Mouse (Mus musculus): ENCODE results near the gene Syt7.

Syt7 gene

GRCm38 (mm10) chr19:10424751-10425150, 35.9 kb downstream of the Syt7 start:
- DNase-seq (ENCODE audit: low read depth, low spot score), result no peak

GRCm38 (mm10) chr19:10425484-10426270, 36.8 kb downstream of the Syt7 start:
- DNase-seq (ENCODE audit: low read depth, low spot score), result no peak

DNA sequence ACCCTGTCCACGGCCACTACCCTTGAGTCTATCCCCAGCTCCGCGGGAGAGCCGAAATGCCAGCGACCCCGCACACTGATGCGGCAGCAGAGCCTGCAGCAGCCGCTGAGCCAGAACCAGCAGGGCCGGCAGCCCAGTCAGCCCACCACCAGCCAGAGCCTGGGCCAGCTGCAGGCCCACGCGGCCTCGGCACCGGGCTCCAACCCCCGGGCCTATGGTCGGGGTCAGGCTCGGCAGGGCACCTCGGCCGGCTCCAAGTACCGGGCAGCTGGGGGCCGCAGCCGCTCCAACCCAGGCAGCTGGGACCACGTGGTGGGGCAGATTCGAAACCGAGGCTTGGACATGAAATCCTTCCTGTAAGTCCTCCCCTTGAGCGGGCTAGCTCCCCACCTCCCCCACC, 37.4 kb downstream of the Syt7 start:
- no peak for DNase-seq (ENCODE audit: low read depth, low spot score)

DNA sequence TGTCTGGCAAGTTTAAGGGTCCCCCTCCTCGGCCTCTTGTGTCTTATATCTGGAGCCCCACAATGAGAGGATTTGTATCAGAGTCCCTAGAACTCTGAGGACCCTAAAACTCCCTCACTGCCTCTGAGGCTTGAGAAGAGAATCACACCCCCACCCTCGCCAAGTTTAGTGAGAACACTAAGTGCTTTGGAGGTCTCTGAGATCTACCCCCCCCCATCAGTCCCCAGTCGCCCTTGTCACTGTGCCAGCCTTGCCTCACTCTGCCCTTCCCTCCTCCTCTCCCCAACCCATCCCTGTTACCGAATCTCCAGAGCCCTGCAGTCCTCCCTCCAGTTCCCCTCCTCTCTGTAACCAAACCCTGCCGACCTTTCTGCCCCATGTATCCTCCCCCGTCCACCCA, 37.9 kb downstream of the Syt7 start:
- DNase-seq (ENCODE audit: low read depth, low spot score), result no peak

DNA sequence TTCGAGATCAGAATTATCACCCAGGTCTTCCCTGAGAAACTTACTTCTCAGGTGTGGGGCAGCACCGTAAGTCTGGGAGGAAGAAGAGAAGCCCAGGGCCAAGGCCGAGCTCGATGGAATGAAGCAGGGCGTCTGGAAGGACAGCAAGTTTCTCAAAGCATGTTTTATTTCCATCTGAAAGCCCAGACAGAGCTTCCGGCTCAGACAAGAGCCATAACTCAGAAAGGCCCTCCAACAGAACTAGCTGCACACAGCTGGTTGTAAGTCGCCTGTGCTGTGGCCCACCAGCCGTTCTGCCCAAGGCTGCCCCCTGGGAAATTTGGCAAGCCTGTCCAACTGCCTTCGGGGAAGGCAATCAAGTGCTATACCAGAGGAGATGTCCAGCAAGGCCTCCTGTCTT, 38.5 kb downstream of the Syt7 start:
- DNase-seq (ENCODE audit: low read depth, low spot score), result no peak

GRCm38 (mm10) chr19:10429371-10429770, 40.5 kb downstream of the Syt7 start:
- DNase-seq (ENCODE audit: low read depth, low spot score), result no peak

GRCm38 (mm10) chr19:10431410-10431809, 42.5 kb downstream of the Syt7 start:
- DNase-seq (ENCODE audit: low read depth, low spot score), result no peak

DNA sequence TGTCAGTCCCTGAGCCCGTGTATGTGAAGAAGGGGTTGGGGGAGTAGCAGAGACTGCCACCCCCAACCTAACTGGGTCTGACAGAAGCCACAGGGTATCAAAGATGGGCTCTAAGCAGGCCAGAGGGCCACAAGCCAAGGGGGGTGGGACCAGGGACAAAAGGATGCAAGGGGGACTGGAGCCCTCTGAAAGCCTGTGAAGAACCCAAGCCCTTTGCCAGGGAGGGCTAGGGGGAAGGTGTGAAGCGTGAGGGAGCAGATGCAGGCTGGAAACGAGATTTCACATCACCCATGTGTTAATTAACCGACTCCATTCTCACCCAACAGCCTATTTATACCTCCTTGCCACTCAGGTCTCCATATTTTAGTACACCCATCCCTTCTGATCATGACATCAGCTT, 43.0 kb downstream of the Syt7 start:
- no peak for DNase-seq (ENCODE audit: low read depth, low spot score)

GRCm38 (mm10) chr19:10433225-10433624, 44.3 kb downstream of the Syt7 start:
- no peak for DNase-seq (ENCODE audit: low read depth, low spot score)

DNA sequence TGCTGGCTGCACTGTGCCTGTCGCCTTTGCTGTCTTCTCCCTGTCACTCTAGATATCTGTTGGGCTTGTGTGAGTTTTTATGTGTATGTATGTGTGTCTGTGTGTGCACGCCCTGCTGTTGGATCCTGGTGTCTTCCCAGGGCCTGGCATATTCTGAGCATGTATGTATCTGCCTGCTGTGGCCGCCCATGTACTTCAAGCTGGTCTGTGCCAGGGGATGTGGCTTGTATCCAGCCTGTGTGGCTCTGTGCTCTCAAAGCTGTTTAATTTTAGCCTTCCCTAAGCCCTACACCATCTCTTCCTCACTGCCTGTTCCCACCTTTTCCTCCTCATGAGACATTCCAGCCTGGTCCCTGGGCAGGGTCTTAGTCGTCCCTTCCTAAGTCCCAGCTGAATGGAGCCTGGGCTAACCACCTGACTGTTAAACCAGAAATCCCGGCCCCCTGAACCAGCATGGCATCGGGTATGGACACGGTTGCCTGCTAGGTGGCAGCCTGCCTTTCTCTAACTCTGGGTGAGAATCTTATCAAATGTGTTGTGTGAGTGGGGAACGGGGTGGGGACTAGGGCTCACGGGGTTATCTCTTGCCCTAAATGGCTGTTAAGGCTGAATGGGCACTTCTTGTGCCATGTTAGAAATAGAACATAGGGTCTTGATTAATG, 45.1 kb downstream of the Syt7 start:
- no peak for DNase-seq (ENCODE audit: low read depth, low spot score)

DNA sequence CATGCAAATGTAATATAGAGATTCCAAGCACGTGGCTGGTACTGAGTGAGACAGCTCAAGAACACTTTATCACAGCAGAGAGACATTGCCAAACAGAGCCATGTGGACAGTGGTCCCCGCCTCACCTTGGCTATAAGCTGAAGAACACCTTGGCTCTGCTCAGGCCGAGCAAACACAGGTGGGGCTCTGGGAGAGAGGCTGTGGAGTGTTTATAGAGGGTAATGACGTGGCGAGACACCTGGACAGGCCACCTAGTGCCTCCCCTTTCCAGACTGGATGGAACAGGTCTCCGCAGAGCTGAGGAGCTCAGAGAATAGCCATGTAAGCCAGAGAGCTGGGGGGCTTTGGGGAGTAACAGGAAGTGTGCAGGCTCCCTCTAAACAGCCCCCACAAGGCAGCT, 46.0 kb downstream of the Syt7 start:
- no peak for DNase-seq (ENCODE audit: low read depth, low spot score)

GRCm38 (mm10) chr19:10435908-10436307, 47.0 kb downstream of the Syt7 start:
- DNase-seq (ENCODE audit: low read depth, low spot score), result no peak

DNA sequence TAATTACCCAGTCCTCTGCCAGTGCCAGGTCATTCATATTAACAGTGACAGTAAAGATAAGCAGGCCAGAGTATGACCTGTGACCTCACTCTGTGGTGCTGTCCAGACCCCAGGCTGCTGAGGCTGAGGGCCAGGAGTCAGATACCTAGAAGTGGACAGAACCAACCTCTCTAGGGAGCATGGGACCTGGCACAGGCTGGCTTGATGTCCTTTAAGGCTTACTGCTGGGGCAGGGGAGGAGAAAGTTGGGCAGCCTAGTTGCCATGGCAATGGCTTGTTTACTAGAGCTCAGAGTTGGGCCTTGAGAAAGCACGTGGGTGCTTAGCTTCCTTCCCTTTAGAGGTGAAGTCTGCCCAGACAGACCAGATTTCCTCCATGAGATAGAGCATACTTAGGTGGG, 47.8 kb downstream of the Syt7 start:
- no peak for DNase-seq (ENCODE audit: low read depth, low spot score)

GRCm38 (mm10) chr19:10437521-10437920, 48.6 kb downstream of the Syt7 start:
- DNase-seq (ENCODE audit: low read depth, low spot score), result no peak

GRCm38 (mm10) chr19:10444685-10445369, 55.9 kb downstream of the Syt7 start:
- no peak for DNase-seq (ENCODE audit: low read depth, low spot score)

- no peak for DNase-seq (ENCODE audit: low read depth, low spot score)
These were observed 59.4 kb downstream of the Syt7 start for GRCm38 (mm10) chr19:10448275-10448674.

GRCm38 (mm10) chr19:10449190-10449589, 60.3 kb downstream of the Syt7 start:
- DNase-seq (ENCODE audit: low read depth, low spot score), result no peak

GRCm38 (mm10) chr19:10449708-10450107, 60.8 kb downstream of the Syt7 start:
- no peak for DNase-seq (ENCODE audit: low read depth, low spot score)

GRCm38 (mm10) chr19:10454718-10455436, 66.0 kb downstream of the Syt7 start:
- no peak for DNase-seq (ENCODE audit: low read depth, low spot score)

GRCm38 (mm10) chr19:10455437-10455806, 66.5 kb downstream of the Syt7 start:
- DNase-seq (ENCODE audit: low read depth, low spot score), result no peak

DNA sequence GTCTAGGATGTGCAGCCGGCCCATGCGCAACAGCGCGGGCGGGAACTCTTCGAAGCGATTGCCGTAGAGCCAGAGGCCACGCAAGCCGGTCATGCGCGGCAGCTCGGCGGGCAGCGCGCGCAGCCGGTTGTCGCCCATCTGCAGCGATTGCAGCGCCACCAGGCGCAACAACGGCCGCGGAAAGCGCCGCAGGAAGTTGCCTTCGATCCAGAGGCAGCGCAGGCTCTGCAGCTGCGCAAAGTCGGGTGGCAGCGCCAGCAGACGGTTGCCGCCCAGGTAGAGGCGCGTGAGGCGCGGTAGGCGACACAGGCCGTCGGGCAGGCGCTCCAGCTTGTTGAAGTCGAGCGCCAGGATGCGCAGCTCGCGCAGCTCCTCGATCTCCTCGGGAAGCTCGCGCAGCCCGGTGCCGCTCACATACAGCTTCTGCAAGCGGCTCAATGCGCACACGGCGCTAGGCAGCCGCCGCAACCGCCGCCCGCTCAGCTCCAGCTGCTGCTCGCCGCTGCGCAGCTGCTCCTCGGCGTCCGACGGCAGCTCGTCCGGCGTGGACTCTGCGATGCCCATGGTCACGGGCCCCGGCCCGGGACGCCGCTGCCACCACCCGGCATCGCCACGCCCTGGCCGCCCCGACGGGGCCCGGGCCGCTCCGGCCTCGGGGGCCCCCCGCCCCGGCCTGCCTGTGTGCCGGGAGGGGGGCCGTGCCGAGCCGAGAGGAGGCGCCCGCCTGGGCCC, 68.0 kb downstream of the Syt7 start, which contains the start of gene Lrrc10b:
Gene Lrrc10b, minus strand, starts transcription at position 722 of the 732 bp plus-strand sequence.
- no peak for DNase-seq (ENCODE audit: low read depth, low spot score)

- DNase-seq (ENCODE audit: low read depth, low spot score), result no peak
These were observed 68.6 kb downstream of the Syt7 start for GRCm38 (mm10) chr19:10457484-10457800.
